Mouse (Mus musculus): Measurements from ENCODE around the gene Svs6. TPM values are rescaled to one million over a fixed set of nuclear protein-coding genes. Genes with fewer than 3 reads are reported as not detected.
A peak's percentile ranks its signal among the peaks of the same experiment; 100 is the strongest.
"Not testable (repeated sequence)": the region's sequence is repeated elsewhere in the genome, so short reads cannot be mapped to it uniquely, and the experiment has no call there.

Gene Svs6
- not detected in 3 replicates for total RNA-seq (2017)

DNA sequence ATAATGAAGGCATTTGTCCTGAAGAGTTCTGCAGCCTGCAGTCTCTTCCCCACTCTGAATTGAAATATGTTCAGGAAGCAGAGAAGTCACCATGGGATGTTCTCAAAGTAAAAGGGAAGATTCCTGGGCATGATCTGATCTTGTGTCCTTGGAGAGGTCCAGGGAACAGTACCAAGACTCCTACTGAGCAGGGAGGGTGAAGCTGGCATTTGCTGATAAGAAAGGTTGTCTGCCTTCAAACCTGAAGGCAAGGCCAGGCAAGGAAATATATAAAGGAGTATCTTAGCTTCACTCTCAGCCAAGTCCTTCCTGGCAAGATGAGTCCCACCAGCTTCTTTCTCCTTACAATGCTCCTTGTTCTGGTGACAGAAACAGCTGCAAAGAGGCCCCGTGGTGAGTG lies at the start of gene Svs6:
Svs6 (plus strand) TSS at position 301 of the 400 bp plus-strand sequence.
- not testable (repeated sequence) for ATAC-seq (replicated peaks; ENCODE audit: insufficient number of reproducible peaks, low FRiP score, low TSS enrichment, poor library complexity, severe bottlenecking)

DNA sequence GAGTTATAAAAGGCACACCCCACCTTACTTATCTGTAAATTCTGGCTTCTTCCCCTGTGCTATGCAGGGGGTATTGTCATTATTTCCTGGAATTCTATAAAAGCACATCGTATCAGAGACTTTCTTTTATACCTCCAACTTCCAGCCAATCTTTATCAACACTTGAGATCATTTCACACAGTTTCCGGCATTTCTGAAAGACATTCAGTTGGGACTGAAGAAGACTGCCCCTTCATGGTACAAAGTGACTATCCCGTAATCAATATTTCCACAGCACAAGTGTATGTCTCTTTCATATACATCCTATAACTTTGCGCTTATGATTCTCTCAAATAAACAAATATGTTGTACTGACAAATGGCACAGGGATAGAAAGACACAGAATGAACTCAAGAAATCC lies 38.2 kb upstream of the Svs6 start, which contains the start of gene Svs4:
Svs4 (minus strand) TSS at position 101 of the 400 bp plus-strand sequence.
- ATAC-seq (replicated peaks; ENCODE audit: insufficient number of reproducible peaks, low FRiP score, low TSS enrichment, poor library complexity, severe bottlenecking): no peak

DNA sequence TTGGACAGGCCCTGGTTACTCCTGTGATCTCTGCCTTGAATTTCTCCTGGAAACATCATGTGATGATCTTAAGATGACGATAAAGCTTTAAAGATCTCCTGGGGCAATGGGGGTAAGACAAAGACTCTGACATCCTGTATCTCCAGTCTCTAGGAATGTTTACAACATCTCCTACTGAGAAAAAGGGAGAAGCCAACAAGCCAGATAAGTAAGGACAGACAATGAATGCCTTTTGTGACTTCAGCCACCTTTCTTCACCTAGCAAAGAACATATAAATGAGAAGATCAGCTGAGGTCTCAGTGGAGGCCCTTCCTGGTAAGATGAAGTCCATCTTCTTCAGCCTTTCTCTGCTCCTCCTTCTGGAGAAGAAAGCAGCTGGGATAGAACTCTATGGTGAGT lies 27.6 kb upstream of the Svs6 start, which contains the start of gene Svs3a:
Svs3a (plus strand) TSS at position 301 of the 400 bp plus-strand sequence.
- not testable (repeated sequence) for ATAC-seq (replicated peaks; ENCODE audit: insufficient number of reproducible peaks, low FRiP score, low TSS enrichment, poor library complexity, severe bottlenecking)

DNA sequence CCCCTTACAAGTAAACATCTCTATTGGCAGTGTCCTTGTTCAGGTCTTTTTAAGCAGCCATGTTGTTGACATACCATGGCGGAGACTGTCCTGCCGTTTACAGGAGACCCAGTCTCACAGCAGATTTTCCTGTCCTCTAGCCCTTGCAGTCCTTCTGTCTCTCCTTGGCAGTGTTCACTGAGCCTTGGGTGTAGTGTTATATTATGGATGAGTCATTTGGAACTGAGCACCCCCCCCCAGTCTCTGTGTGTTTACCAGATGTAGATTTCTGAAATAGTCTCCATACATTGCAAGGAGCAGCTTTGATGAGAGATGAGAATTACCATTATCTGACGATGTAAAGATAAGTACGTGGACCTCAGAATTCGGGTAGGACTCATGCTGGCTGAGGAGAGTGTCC lies 4.0 kb upstream of the Svs6 start:
- no peak for ATAC-seq (replicated peaks; ENCODE audit: insufficient number of reproducible peaks, low FRiP score, low TSS enrichment, poor library complexity, severe bottlenecking)

DNA sequence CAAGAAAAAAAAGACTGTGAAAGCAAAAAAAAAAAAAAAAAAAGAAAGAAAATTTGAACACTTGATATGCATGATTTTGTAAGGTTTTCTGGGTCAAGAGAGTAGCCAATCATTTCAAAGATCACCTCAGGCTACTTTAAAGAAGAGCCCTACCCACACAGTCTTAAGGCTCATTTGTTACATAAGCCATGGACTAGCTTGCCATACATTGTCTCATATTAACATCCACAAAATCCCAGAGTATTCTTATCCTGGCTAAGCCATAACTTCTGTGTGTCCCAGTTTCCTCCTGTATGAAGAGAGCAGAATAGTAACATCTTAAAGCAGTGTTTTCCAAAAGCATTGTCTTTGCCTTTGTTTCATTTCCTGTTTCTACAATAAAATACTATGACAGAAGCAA lies 1.1 kb upstream of the Svs6 start:
- ATAC-seq (replicated peaks; ENCODE audit: insufficient number of reproducible peaks, low FRiP score, low TSS enrichment, poor library complexity, severe bottlenecking): not testable (repeated sequence)

DNA sequence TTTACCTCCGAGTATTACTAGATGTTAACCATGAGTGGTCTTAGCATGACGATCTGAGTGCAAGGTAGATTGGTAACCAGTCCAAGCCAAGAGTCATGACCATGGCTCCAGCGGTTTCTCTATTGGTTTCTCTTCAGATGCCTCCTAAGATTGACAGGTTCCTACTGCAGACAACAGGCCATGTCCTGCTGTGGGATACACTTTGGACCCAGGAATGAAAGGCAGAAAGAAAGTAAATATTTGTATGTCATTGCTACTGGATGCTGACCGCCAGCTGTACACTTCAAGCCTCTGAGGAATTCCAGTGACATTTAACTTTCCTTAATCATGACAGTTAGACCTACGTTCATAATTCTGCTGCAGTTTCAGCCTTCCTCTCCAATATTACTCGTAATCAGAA lies 4.4 kb downstream of the Svs6 start:
- ATAC-seq (replicated peaks; ENCODE audit: insufficient number of reproducible peaks, low FRiP score, low TSS enrichment, poor library complexity, severe bottlenecking): no peak

DNA sequence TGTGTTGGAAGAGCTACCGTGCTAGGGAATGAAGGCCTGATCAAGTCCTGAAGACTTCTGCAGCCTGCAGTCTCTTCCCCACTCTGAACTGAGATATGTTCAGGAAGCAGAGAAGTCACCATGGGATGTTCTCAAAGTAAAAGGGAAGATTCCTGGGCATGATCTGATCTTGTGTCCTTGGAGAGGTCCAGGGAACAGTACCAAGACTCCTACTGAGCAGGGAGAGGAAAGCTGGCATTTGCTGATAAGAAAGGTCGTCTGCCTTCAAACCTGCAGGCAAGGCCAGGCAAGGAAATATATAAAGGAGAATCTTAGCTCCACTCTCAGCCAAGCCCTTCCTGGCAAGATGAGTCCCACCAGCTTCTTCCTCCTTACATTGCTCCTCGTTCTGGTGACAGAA lies 15.9 kb downstream of the Svs6 start, which contains the start of gene Svs5:
Svs5 (plus strand) TSS at position 301 of the 400 bp plus-strand sequence.
- ATAC-seq (replicated peaks; ENCODE audit: insufficient number of reproducible peaks, low FRiP score, low TSS enrichment, poor library complexity, severe bottlenecking): not testable (repeated sequence)

DNA sequence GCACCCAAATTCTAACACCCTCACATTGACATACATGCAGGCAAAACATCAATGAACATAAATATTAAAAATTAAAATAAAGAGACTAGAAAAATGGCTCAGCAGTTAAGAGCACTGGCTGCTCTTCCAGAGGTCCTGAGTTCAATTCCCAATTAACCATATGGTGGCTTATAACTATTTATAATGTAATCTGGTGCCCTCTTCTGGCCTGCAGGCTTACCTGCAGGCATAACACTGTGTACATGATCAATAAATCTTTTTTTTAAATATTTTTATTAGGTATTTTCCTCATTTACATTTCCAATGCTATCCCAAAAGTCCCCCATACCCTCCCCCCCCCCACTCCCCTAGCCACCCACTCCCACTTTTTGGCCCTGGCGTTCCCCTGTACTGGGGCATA lies 27.2 kb downstream of the Svs6 start:
- ATAC-seq (replicated peaks; ENCODE audit: insufficient number of reproducible peaks, low FRiP score, low TSS enrichment, poor library complexity, severe bottlenecking): not testable (repeated sequence)

DNA sequence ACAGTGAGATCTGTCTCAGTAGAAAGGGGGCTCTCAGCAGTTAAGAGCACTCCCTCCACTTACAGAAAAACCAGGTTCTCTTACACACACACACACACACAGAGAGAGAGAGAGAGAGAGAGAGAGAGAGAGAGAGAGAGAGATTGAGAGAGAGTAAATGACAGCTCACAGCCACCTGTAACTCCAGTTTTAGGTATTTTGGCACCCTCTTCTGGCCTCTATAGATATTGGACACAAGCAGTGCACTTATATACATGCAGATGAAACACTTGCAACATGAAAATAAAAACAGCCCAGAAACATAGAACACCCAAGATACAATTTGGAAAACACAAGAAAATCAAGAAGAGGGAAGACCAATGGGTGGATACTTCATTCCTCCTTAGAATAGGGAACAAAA lies 31.1 kb downstream of the Svs6 start:
- ATAC-seq (replicated peaks; ENCODE audit: insufficient number of reproducible peaks, low FRiP score, low TSS enrichment, poor library complexity, severe bottlenecking): not testable (repeated sequence)

DNA sequence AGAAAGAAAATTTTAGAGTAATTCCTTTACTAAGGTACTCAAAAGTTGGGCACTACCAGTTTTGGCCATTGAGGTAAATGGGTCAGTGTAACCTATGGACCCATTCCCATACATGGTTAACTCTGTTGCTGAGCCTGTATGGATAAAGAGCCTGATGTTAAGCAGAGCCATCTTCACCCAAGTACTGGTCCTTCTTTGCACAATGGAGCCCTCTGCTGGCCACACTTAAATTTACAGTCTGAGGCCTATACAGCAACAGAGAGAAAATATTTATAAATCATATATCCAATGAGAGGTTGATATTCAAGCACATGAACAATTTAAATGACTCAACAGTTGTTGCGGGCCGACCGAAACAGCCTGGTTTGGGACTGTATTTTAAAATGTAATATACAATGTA lies 32.4 kb downstream of the Svs6 start:
- ATAC-seq (replicated peaks; ENCODE audit: insufficient number of reproducible peaks, low FRiP score, low TSS enrichment, poor library complexity, severe bottlenecking): 0 out of 2 replicates have a peak, but pooled peaks have one; percentile 40

DNA sequence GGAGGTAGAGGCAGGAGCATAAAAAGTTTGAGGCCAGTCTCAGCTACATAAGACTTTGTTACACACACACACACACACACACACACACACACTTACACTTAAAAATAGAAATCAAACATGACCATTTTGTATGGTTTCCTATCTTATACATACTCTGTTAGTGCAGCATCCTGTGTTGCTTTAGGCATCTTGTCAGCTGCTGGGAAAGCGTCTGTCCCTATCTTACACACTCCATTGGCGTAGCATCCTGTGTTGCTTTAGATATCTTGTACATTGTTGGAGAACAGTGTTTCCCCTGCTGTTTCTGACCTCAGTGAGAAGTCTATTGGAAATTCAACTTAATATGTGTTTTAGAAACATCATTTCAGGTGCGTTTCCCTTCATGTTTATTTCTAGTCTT lies 36.1 kb downstream of the Svs6 start:
- ATAC-seq (replicated peaks; ENCODE audit: insufficient number of reproducible peaks, low FRiP score, low TSS enrichment, poor library complexity, severe bottlenecking): no peak

DNA sequence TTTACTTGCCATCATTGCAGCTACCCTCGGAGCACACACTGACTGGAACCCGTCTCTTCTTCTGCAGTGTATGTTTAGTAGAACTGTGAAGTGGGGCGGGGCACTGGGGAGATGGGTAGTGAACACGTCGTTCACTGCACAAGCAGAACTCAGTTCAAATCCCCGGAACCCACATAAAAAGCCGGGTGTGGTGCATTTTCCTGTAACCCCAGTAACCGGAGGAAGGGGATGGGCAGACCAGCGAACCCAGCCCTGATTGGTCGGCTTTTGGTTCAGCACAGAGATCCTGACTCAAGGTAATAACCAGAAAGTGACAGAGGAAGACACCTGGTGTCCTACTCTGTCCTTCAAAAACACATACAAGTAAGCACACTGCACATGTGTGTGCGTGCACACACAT lies 36.8 kb downstream of the Svs6 start:
- no peak for ATAC-seq (replicated peaks; ENCODE audit: insufficient number of reproducible peaks, low FRiP score, low TSS enrichment, poor library complexity, severe bottlenecking)

DNA sequence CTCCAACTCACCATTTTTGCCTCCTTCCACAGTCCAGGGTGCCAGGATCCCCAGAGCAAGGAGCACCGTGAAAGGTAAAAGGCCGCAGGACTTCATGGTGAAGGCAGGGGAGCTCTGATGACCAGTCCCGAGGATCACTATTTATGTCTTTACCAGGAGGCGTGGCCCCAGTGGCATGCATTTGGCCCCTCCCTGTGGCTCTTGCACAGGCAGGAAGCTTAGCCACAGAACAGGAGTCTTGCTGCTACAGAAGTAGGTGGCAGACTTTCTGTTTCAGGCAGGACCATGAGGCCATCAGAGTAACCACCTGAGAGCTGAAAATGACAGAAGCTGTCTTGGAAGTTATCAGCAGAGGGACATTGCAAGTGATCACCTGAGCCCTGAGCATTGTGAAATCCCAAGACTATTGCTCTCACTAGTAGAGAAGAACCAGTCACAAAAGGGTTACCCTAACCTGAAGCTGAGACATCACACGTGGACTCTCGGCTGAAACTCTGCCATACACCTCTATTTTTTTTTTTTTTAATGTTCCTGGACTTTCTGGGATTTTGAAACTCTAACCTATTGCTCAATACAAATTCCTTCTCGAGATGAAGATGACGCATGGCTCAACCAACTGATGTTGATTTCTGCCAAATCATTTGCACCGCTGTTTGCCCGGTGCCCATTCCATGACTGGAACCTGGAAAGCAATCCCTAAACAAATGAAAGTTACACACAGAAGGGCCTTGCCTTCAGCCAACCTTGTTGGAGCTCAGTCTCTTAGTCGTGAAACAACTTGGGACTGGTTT lies 39.8 kb downstream of the Svs6 start:
- ATAC-seq (replicated peaks; ENCODE audit: insufficient number of reproducible peaks, low FRiP score, low TSS enrichment, poor library complexity, severe bottlenecking): peak; percentile 68

DNA sequence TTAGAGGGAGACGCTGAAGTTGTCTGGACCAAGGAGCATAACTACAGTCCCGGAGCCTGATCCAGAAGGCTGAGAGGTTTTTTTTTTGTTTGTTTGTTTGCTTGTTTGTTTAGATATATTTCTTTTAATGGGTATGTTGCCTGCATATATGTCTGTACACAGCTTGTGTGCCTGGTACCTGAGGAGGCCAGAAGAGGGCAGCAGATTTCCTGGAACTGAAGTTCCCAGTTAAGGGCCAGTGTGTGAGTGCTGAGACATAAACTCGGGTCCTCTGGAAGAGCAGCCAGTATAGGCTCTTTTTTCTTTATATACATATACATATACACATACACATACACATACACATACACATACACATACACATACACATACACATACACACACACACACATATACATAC lies 41.8 kb downstream of the Svs6 start:
- no peak for ATAC-seq (replicated peaks; ENCODE audit: insufficient number of reproducible peaks, low FRiP score, low TSS enrichment, poor library complexity, severe bottlenecking)

DNA sequence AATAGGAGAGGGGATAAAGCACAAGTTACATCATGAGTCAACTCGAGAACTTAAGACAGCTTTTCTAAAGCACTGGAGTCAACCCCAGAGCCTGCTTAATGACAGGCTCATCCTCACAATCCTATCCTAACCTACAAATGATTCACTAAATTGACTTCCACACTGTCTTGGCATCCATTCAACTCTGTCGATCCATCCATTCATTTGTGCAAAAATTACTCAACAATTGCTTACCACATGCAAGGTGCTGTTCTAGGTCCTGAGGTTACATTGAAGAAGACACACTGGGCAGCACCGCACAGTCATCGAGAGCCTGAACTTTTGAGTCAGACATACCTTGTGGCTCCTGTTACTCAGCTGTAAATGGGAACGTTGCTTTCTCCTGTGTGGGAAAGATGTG lies 42.5 kb downstream of the Svs6 start:
- ATAC-seq (replicated peaks; ENCODE audit: insufficient number of reproducible peaks, low FRiP score, low TSS enrichment, poor library complexity, severe bottlenecking): no peak

DNA sequence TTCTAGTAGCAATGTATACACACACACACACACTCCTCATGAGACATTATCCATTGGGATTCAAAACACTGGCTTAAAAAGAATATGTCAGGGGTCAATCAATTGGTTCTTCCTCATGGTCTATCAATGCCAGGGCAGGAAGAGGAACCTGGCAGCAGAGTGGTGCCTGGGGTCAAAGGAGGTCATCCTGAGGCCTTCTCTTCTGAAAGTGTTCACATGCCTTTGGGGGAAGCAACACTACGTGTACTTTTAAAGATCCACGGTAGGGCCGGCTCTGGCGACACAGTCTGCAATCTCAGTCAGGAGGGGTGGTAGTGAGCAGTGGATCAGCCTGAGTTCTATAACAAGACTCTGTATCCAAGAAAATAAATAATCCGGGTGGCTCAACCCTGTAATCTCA lies 43.1 kb downstream of the Svs6 start:
- peak; percentile 55; the same call in 1 of the 2 replicates for ATAC-seq (replicated peaks; ENCODE audit: insufficient number of reproducible peaks, low FRiP score, low TSS enrichment, poor library complexity, severe bottlenecking)

DNA sequence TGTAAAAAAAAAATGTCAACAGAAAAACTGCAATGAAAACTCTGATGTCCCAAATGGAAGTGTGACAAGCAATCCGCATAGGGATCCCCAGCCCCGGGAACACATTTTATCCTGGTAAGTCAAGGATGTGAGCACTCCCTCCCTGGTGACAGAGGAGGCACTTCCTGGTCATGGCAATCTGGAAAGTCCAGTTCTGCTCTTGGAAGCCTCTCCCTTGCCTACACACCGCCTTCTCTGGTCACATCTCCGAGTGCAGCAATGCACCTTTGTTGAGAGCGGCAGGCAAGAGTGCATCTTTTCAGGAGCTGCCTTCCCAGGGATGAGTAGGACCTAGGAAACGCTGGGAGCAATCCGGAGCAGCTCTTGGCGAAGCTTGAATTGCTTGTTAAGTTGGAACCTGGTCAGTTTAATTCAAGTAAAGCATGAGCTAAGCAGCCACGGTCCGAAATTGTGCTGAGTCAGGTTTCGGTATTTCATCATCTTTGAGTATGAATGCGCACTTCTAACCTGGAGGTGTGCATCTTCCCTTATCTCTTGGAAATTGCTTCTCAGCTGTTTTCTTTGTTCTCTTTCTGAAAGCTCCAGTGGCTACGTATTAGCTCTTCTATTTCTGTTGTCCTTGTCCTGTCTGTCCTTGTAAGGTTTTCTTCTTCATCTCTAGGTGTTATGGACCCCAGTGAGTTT lies 44.6 kb downstream of the Svs6 start:
- ATAC-seq (replicated peaks; ENCODE audit: insufficient number of reproducible peaks, low FRiP score, low TSS enrichment, poor library complexity, severe bottlenecking): no peak

DNA sequence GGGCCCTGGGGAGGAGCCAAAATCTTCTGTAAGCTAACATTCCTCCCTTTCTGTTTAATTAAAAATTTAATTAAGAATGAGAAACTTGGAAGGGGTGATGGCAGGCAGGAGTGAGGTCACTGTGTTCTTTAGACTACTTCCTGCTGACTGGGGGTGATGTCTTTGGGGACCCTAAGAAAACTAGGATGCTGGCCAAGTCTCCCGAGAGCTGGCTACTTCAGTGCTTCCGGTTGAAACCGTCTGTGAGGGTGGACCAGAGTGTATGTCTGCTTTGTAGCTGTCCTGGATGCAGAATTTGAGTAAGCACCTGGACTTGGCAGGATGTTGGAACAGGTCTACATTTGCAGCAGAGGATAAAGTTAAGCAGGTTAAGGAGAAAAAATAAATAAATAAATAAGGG lies 50.4 kb downstream of the Svs6 start:
- no peak for ATAC-seq (replicated peaks; ENCODE audit: insufficient number of reproducible peaks, low FRiP score, low TSS enrichment, poor library complexity, severe bottlenecking)

Data from monocyte, adult 5-6 weeks (primary cell).